Mouse (Mus musculus): ENCODE measurements around the gene Glod4. TPM values are rescaled to one million over a fixed set of nuclear protein-coding genes. Genes with fewer than 3 reads are reported as not detected.

The Glod4 gene
- polyA plus RNA-seq, 1 experiment from 2014 or later = 85.9 TPM

DNA sequence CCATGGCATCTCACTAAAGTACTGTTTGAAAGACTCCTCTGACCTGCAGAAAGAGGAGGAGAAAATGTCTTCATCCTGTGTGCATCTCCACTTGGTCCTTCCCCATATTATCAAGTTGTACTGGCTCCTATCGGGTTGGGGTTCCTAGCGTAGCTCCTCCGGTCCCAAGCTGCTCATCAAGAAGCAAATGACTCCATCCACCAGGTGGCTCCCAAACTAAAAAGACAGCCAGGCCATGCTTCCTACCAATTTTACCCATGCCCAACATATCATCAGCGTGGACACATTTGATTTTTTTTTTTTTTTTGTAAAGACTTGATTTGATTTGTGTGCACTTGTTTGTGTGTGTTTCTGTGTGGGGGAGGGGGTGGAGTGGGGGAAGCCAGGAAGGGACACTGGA lies 28.9 kb upstream of the Glod4 start:
- WGBS = 70% methylated on average over 4 of the region's 4 CpGs
- H3K4me2 ChIP-seq (replicated peaks; ENCODE audit: low read depth, low read length) = no peak overlapping the region
- ATAC-seq (no peak), DNase-seq (ENCODE audit: low spot score) (peak; percentile 36)
- no peaks in the 10 kb centered on the region for H3K9me3 ChIP-seq (ENCODE audit: low read length)
- TF ChIP-seq CTCF (IDR thresholded peaks at IDR 0.05) (peak; percentile 61), EP300 (IDR thresholded peaks at IDR 0.05) (no peak)
- no peaks in the 10 kb centered on the region for H3K4me1 ChIP-seq (ENCODE audit: insufficient read depth, low read depth, low read length)
- H3K36me3 ChIP-seq (ENCODE audit: insufficient read depth, low read length) = no peaks in the 10 kb centered on the region
- no peak overlapping the region for H3K27ac ChIP-seq (ENCODE audit: low read length)
- H3K4me3 ChIP-seq (ENCODE audit: low read depth, low read length) = no peak overlapping the region
- no peaks in the 10 kb centered on the region for H3K27me3 ChIP-seq (replicated peaks; ENCODE audit: insufficient read depth, low read length)
- no peak overlapping the region for H3K9ac ChIP-seq (replicated peaks; ENCODE audit: low read depth)

DNA sequence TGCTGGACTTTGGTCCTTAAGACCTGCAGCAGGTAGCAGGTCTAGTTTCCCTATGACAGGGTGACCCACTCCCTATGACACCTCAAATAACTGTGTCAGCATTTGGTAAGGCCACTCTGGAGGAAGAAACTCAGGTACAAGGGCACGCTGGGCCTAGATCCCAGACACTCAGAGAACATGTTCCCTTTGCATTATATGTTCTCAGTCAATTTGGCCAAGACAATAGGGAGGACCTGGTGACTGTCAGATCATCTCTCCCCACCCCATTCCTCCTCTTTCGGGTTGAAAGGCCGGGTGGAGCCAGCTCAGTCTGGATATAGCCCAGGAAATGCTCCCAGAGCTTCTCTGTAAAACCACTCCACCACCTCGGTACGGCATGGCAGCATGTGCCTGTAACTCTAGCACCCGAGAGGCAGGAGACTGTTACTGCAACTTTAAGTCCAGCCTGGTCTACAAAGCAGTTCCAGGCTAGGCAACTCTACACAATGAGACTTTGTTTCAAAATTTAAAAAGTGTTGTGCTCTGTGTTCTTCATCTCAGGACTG lies 25.1 kb upstream of the Glod4 start:
- Histone ChIP-seq H3K4me1 (ENCODE audit: insufficient read depth, low read depth, low read length) (no peaks in the 10 kb centered on the region), H3K4me3 (ENCODE audit: low read depth, low read length) (no peak overlapping the region), H3K36me3 (ENCODE audit: insufficient read depth, low read length) (no peaks in the 10 kb centered on the region), H3K9ac (replicated peaks; ENCODE audit: low read depth) (no peak overlapping the region), H3K4me2 (replicated peaks; ENCODE audit: low read depth, low read length) (no peak overlapping the region), H3K27me3 (replicated peaks; ENCODE audit: insufficient read depth, low read length) (no peaks in the 10 kb centered on the region), H3K9me3 (ENCODE audit: low read length) (no peaks in the 10 kb centered on the region), H3K27ac (ENCODE audit: low read length) (no peak overlapping the region)
- TF ChIP-seq EP300 (IDR thresholded peaks at IDR 0.05) (no peak), CTCF (IDR thresholded peaks at IDR 0.05) (0 out of 2 replicates have a peak, but pooled peaks have one; percentile 2)
- WGBS = 75% methylated on average over 6 of the region's 6 CpGs
- ATAC-seq (no peak), DNase-seq (ENCODE audit: low spot score) (no peak)

DNA sequence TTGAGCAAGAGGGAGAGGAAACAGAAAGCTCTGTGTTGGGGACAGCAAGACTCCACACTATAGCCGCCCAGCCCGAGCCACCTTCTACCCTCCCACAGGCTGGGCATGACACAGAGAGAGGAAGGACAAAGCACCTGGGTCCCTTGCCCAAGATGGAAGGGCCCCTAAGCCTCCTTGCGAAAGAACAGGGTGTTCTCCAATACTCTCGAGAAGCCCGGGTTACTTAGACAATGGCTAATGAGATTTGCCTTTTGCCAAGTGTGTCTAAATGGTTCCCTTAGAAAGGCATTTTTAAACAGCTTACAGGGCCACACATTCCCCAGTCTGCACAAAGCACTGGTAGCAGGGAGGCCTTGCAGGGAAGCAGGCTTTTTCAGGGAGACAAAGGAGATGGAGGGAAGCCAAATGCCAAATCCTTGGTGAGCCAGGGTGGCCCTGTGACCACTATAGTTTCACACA lies 24.5 kb upstream of the Glod4 start:
- no peaks in the 10 kb centered on the region for H3K27me3 ChIP-seq (replicated peaks; ENCODE audit: insufficient read depth, low read length)
- 37% methylated on average over 5 of the region's 5 CpGs for WGBS
- H3K4me3 ChIP-seq (ENCODE audit: low read depth, low read length) = no peak overlapping the region
- TF ChIP-seq CTCF (IDR thresholded peaks at IDR 0.05) = no peak
- TF ChIP-seq EP300 (IDR thresholded peaks at IDR 0.05) = no peak
- no peaks in the 10 kb centered on the region for H3K4me1 ChIP-seq (ENCODE audit: insufficient read depth, low read depth, low read length)
- H3K9ac ChIP-seq (replicated peaks; ENCODE audit: low read depth) = no peak overlapping the region
- H3K4me2 ChIP-seq (replicated peaks; ENCODE audit: low read depth, low read length) = no peak overlapping the region
- DNase-seq (ENCODE audit: low spot score) = peak; percentile 7
- ATAC-seq = no peak
- H3K36me3 ChIP-seq (ENCODE audit: insufficient read depth, low read length) = no peaks in the 10 kb centered on the region
- H3K27ac ChIP-seq (ENCODE audit: low read length) = no peak overlapping the region
- H3K9me3 ChIP-seq (ENCODE audit: low read length) = no peaks in the 10 kb centered on the region

DNA sequence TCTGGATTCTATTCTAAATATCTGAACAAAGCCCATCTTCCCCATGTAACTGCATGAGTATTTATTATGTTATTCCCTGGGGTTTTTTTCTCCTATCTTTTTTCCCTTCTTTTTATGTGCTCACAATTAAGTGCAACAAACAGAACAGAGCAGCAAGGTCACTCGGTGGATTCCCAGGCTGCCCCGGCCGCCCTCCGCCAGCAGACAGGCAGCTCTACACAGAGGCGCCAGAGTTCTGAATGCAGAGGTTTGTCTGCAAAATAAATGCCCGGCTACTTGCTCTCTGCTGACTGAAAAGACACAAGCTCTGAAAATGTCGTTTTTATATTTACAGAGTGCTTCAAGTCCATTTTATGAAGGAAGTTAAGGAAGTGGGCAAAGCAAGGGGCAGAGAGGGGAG lies 24.0 kb upstream of the Glod4 start:
- DNase-seq (ENCODE audit: low spot score) (no peak), ATAC-seq (no peak)
- H3K27me3 ChIP-seq (replicated peaks; ENCODE audit: insufficient read depth, low read length) = no peaks in the 10 kb centered on the region
- no peak for TF ChIP-seq EP300 (IDR thresholded peaks at IDR 0.05)
- no peak for TF ChIP-seq CTCF (IDR thresholded peaks at IDR 0.05)
- H3K9ac ChIP-seq (replicated peaks; ENCODE audit: low read depth) = no peak overlapping the region
- H3K4me1 ChIP-seq (ENCODE audit: insufficient read depth, low read depth, low read length) = no peaks in the 10 kb centered on the region
- WGBS = 58% methylated on average over 7 of the region's 7 CpGs
- no peak overlapping the region for H3K27ac ChIP-seq (ENCODE audit: low read length)
- H3K36me3 ChIP-seq (ENCODE audit: insufficient read depth, low read length) = no peaks in the 10 kb centered on the region
- H3K4me3 ChIP-seq (ENCODE audit: low read depth, low read length) = no peak overlapping the region
- H3K9me3 ChIP-seq (ENCODE audit: low read length) = no peaks in the 10 kb centered on the region
- no peak overlapping the region for H3K4me2 ChIP-seq (replicated peaks; ENCODE audit: low read depth, low read length)

DNA sequence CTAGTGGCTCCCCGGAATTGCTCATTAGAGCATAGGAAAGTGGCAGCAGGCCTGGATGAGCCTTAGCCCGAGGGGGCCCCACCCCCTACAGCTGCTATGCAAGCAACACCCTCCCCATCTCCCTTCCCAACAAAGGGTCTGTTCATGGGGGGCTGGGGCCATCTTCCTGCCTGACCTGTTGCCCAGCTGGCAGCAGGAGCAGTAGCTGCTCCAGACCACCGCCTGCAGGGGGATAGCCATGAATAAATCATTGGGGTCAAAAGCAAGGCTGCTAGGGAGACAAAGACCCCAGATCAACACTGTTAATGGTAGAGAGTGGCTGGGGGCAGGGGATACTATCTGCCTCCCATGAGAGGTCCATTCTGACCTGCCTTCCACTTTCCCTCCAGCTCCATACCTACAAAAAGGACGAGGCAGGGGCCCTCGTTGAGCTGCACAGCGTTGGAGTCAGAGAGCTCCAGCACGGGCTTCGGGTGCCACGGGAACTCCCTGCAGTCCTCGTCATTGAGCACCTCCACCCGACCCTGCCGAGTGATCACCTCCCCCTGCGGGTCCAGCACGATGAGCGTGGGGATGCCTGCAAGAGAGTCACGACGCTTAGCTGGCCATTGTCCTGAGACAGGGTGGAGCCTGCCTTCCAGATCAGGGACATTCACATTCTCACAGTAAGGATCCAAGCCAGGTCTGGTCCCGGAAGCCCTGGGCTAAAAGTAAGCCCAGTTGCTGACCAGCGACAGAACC lies 19.3 kb upstream of the Glod4 start:
- ATAC-seq = no peak
- no peak overlapping the region for H3K9ac ChIP-seq (replicated peaks; ENCODE audit: low read depth)
- no peak for TF ChIP-seq CTCF (IDR thresholded peaks at IDR 0.05)
- TF ChIP-seq EP300 (IDR thresholded peaks at IDR 0.05) = no peak
- H3K4me2 ChIP-seq (replicated peaks; ENCODE audit: low read depth, low read length) = no peak overlapping the region
- H3K9me3 ChIP-seq (ENCODE audit: low read length) = no peaks in the 10 kb centered on the region
- no peaks in the 10 kb centered on the region for H3K36me3 ChIP-seq (ENCODE audit: insufficient read depth, low read length)
- H3K4me3 ChIP-seq (ENCODE audit: low read depth, low read length) = no peak overlapping the region
- H3K27ac ChIP-seq (ENCODE audit: low read length) = no peak overlapping the region
- DNase-seq (ENCODE audit: low spot score) = no peak
- no peaks in the 10 kb centered on the region for H3K4me1 ChIP-seq (ENCODE audit: insufficient read depth, low read depth, low read length)
- no peaks in the 10 kb centered on the region for H3K27me3 ChIP-seq (replicated peaks; ENCODE audit: insufficient read depth, low read length)
- 30% methylated on average over 19 of the region's 19 CpGs for WGBS

DNA sequence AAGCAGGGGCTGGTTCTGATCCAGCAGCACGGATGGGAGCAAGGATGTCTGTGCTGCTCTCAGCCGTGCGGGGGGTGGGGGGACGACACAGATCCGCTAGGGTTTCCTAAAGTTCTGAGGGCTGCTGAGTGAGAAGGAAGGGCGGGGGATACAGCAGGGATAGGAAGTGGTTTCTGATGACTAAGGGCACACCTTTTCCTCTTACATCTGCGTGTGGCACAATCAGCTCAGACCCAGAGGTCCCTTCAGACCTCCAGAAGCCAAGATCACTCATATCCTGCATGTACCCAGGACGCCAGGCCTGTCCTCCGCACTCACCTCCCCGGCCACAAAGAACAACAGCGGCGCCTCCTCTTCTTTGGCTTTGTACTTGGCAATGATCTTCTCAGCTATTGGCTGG lies 17.7 kb upstream of the Glod4 start:
- Histone ChIP-seq H3K9ac (replicated peaks; ENCODE audit: low read depth) (no peak overlapping the region), H3K36me3 (ENCODE audit: insufficient read depth, low read length) (no peaks in the 10 kb centered on the region), H3K27ac (ENCODE audit: low read length) (no peak overlapping the region), H3K27me3 (replicated peaks; ENCODE audit: insufficient read depth, low read length) (no peaks in the 10 kb centered on the region), H3K4me1 (ENCODE audit: insufficient read depth, low read depth, low read length) (no peaks in the 10 kb centered on the region), H3K4me2 (replicated peaks; ENCODE audit: low read depth, low read length) (no peak overlapping the region), H3K4me3 (ENCODE audit: low read depth, low read length) (no peak overlapping the region), H3K9me3 (ENCODE audit: low read length) (no peaks in the 10 kb centered on the region)
- ATAC-seq (peak; percentile 85), DNase-seq (ENCODE audit: low spot score) (peak; percentile 67)
- TF ChIP-seq CTCF (IDR thresholded peaks at IDR 0.05) (no peak), EP300 (IDR thresholded peaks at IDR 0.05) (no peak)
- 70% methylated on average over 12 of the region's 12 CpGs for WGBS
